Mouse (Mus musculus) hindbrain, embryonic 13.5 days (tissue): Measurements from ENCODE around the gene Chrdl1. TPM values are rescaled to one million over a fixed set of nuclear protein-coding genes. Genes with fewer than 3 reads are reported as not detected.

Experiments used
- ATAC-seq: fragments of 200-750 bp; cut with Nextera tagmentation; 2 replicates; pipeline ENCODE4 v1.8.0; 2017; ENCODE audit warnings: moderate TSS enrichment; ENCODE audit not compliant: low FRiP score
- H3K27ac ChIP-seq: fragments of 300-500 bp; sonication (generic); 2 replicates; pipeline ENCODE4 v1.5.1; 2015; ENCODE audit warnings: inconsistent platforms, mild to moderate bottlenecking, moderate library complexity
- H3K27me3 ChIP-seq: fragments of 300-500 bp; sonication (generic); 2 replicates; pipeline ENCODE4 v1.6.1; 2015; ENCODE audit warnings: mild to moderate bottlenecking, inconsistent platforms
- H3K36me3 ChIP-seq: fragments of 300-500 bp; sonication (generic); 2 replicates; pipeline ENCODE4 v1.6.1; 2015; ENCODE audit warnings: mild to moderate bottlenecking, inconsistent platforms
- H3K4me1 ChIP-seq: fragments of 300-500 bp; sonication (generic); replicated peaks from 2 replicates; pipeline ENCODE4 v1.6.1; 2015; ENCODE audit warnings: inconsistent platforms
- H3K4me2 ChIP-seq: fragments of 300-500 bp; sonication (generic); 2 replicates; pipeline ENCODE4 v1.6.1; 2015; ENCODE audit warnings: inconsistent platforms, mild to moderate bottlenecking, moderate library complexity
- H3K4me3 ChIP-seq: fragments of 300-500 bp; sonication (generic); 2 replicates; pipeline ENCODE4 v1.5.1; 2015; ENCODE audit warnings: mild to moderate bottlenecking, inconsistent platforms
- H3K9ac ChIP-seq: fragments of 300-500 bp; sonication (generic); 2 replicates; pipeline ENCODE4 v1.6.1; 2015; ENCODE audit warnings: mild to moderate bottlenecking, inconsistent platforms
- H3K9me3 ChIP-seq: fragments of 300-500 bp; sonication (generic); 2 replicates; pipeline ENCODE4 v1.6.1; 2016; ENCODE audit warnings: inconsistent platforms
- WGBS: fragments of 180-500 bp; shearing (Covaris S2); methylation state at CpG from one replicate; pipeline ENCODE4 v1.1.7; 2015; 5-methylcytosine and 5-hydroxymethylcytosine counted together
- polyA plus RNA-seq: library from polyadenylated mRNA; unstranded; fragments of >200 nt; fragmentation: Nextera tagmentation; extraction: Ambion mirVana; gene quantifications from 2 replicates; pipeline ENCODE4 v1.2.1, GENCODE M21; 2015

The Chrdl1 gene
- polyA plus RNA-seq, 1 experiment from 2014 or later = 2.7 TPM

DNA sequence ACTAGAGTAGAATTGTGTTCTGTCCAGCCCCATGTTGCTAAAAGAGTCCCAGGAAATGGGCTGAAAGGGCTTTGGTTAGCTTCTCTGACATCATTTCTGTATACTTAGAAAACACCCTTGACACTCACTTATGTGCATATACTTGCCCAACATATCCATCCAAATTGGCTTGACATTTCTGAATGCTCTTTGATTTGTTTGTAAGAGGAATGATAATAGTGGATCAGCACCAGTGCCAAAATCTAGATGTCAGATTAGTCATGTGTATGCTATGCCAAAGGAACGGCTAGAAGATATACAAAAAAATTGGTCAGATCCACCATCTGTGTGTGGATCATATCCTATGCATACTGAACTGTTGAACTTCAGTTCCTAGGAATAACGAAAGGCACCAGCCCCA lies 99.3 kb downstream of the Chrdl1 start:
- Histone ChIP-seq H3K4me2 (no peak overlapping the region), H3K9me3 (no peaks in the 10 kb centered on the region), H3K27ac (no peak overlapping the region), H3K4me1 (no peaks in the 10 kb centered on the region), H3K36me3 (no peaks in the 10 kb centered on the region), H3K27me3 (0 out of 2 replicates have a peak, but pooled peaks cover 3% of the 10 kb centered on the region), H3K9ac (no peak overlapping the region), H3K4me3 (no peak overlapping the region)
- no peak for ATAC-seq
- WGBS = 93% methylated on average over 2 of the region's 2 CpGs

DNA sequence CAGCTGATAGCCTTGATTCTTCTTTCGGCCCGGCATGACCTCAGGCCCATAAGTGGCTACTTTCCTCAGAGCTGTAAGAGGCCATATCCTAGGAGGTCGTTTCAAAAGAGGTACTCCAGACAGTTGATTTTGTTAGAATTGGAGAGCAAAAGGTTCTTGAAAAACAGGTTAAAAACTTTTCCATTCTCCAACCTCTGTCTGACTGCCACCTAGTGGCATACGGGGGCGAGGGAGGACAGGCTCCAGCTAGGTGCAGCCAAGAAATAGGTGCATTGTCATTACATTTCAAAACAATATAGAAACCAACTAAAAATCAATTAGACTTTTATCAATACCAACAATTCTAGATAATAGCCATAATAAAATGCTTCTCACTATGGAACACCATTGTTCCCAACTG lies 118.9 kb downstream of the Chrdl1 start:
- ATAC-seq = no peak
- H3K9ac ChIP-seq = no peak overlapping the region

DNA sequence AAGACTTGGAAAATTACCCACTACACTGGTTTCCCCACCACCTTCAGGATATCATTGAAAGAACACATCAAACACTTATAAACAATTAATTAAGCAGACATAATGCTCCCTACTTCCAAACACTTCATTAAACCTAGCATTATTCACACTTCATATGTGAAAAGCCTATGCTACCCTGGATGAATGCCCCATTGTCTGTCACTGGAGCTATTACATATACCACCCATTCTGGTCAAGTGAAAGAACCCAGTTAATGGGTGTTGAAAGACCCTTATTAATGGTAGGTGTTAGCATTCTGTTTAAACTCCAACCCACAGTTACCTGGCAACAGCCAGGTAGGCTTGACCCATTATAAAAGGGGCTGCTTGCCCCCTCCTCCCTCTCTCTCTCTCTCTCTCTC lies 143.4 kb downstream of the Chrdl1 start:
- H3K9ac ChIP-seq = no peak overlapping the region
- H3K27ac ChIP-seq = no peak overlapping the region
- H3K4me3 ChIP-seq = no peak overlapping the region
- ATAC-seq = no peak
- no peaks in the 10 kb centered on the region for H3K9me3 ChIP-seq
- H3K27me3 ChIP-seq = no peaks in the 10 kb centered on the region
- H3K36me3 ChIP-seq = no peaks in the 10 kb centered on the region
- no peaks in the 10 kb centered on the region for H3K4me1 ChIP-seq
- H3K4me2 ChIP-seq = no peak overlapping the region

More for the DNA sequence above, 118.9 kb downstream of the Chrdl1 start:
- 0 out of 2 replicates have a peak, but pooled peaks cover 2% of the 10 kb centered on the region for H3K27me3 ChIP-seq
- WGBS = 33% methylated on average over 5 of the region's 5 CpGs
- H3K4me3 ChIP-seq = no peak overlapping the region
- H3K9me3 ChIP-seq = 0 out of 2 replicates have a peak, but pooled peaks cover 5% of the 10 kb centered on the region
- H3K4me2 ChIP-seq = no peak overlapping the region
- no peaks in the 10 kb centered on the region for H3K36me3 ChIP-seq
- no peak overlapping the region for H3K27ac ChIP-seq
- no peaks in the 10 kb centered on the region for H3K4me1 ChIP-seq

Other genes starting within 250 kb of the Chrdl1 start
- gene Pak3, start 124.3 kb upstream of the Chrdl1 start, polyA plus RNA-seq = 144 and 156 TPM in 2 replicates